In genomic region chr9:29610867-29611266, GRCm38 (mm10) we compare ENCODE assay signal across 15 mouse cellular contexts.
DNase-seq lines count a peak whose midpoint lies in the region; ATAC-seq lines count a peak whose summit lies in the region.
"Had no signal": no experiment of that assay in that cellular context is flagged by ENCODE, and none has a peak within 500 bp of the region (broad histone marks: within the 10 kb centered on the region; RNA-seq: fewer than 3 reads in every experiment).

No protein-coding gene starts in this region.

- H3K27ac ChIP-seq in embryonic facial prominence, embryonic 11.5 days (replicated peaks; ENCODE audit: low read depth, low read length): no peak overlapping the region
- H3K27ac ChIP-seq in embryonic facial prominence, embryonic 10.5 days (replicated peaks): no peak overlapping the region
- H3K27ac ChIP-seq: heart, adult 2 months; liver, embryonic 14.5 days had no signal

- H3K4me1 ChIP-seq in embryonic facial prominence, embryonic 11.5 days (ENCODE audit: control insufficient read depth, insufficient read depth, low read length): no peaks in the 10 kb centered on the region
- H3K4me1 ChIP-seq in embryonic facial prominence, embryonic 10.5 days: peaks cover 15% of the 10 kb centered on the region; the same call in 1 of the 2 replicates

- no peak overlapping the region for H3K9ac ChIP-seq in embryonic facial prominence, embryonic 11.5 days (replicated peaks; ENCODE audit: low read length)
- H3K9ac ChIP-seq: liver, embryonic 14.5 days had no signal

- no peak for ATAC-seq in embryonic facial prominence, embryonic 11.5 days (replicated peaks; ENCODE audit: insufficient number of reproducible peaks, low FRiP score, low TSS enrichment, low read depth)
- ATAC-seq: Patski had no signal

- no peak overlapping the region for H3K4me3 ChIP-seq in embryonic facial prominence, embryonic 11.5 days (ENCODE audit: low read depth, low read length)
- H3K4me3 ChIP-seq in embryonic facial prominence, embryonic 10.5 days: no peak overlapping the region
- H3K4me3 ChIP-seq: heart, adult 2 months; myocyte had no signal

- WGBS in embryonic facial prominence, embryonic 11.5 days: 50% methylated on average over 2 of the region's 2 CpGs
- WGBS in embryonic facial prominence, embryonic 10.5 days: 69% methylated on average over 2 of the region's 2 CpGs

- no peaks in the 10 kb centered on the region for H3K36me3 ChIP-seq in embryonic facial prominence, embryonic 11.5 days (replicated peaks; ENCODE audit: control insufficient read depth, insufficient read depth, low read depth, low read length)
- H3K36me3 ChIP-seq in embryonic facial prominence, embryonic 10.5 days (replicated peaks): no peaks in the 10 kb centered on the region

- peak; percentile 4 for DNase-seq in embryonic facial prominence, embryonic 11.5 days (ENCODE audit: low spot score)
- DNase-seq in embryonic facial prominence, embryonic 10.5 days (ENCODE audit: low spot score): no peak
- peak; percentile 54 to 74 for DNase-seq in layer of hippocampus, adult 18-20 months (ENCODE audit: low spot score in 2 of 2)
- DNase-seq in layer of hippocampus, postnatal 25 days (ENCODE audit: extremely low spot score in 1 of 2, low spot score in 1 of 2): no peak
- DNase-seq in brain, adult 2 months (ENCODE audit: low read depth, low spot score): peak; percentile 79
- peak; percentile 67 for DNase-seq in layer of hippocampus, adult 9-11 months
- no peak for DNase-seq in ovary, postnatal 10 days (ENCODE audit: low spot score)
- DNase-seq in gastrocnemius, postnatal 25 days: no peak
- DNase-seq: adrenal gland, postnatal 25 days; heart, adult 2 months; retina, postnatal 1 day; thymus, postnatal 4 days had no signal

- no peak overlapping the region for H3K4me2 ChIP-seq in embryonic facial prominence, embryonic 11.5 days (ENCODE audit: low read depth, low read length)

- H3K9me3 ChIP-seq in embryonic facial prominence, embryonic 11.5 days (replicated peaks; ENCODE audit: control insufficient read depth, low read length): no peaks in the 10 kb centered on the region
- no peaks in the 10 kb centered on the region for H3K9me3 ChIP-seq in embryonic facial prominence, embryonic 10.5 days

- H3K27me3 ChIP-seq in embryonic facial prominence, embryonic 11.5 days (ENCODE audit: control insufficient read depth, insufficient read depth, low read length): no peaks in the 10 kb centered on the region
- no peaks in the 10 kb centered on the region for H3K27me3 ChIP-seq in embryonic facial prominence, embryonic 10.5 days (replicated peaks; ENCODE audit: low read depth, poor library complexity, severe bottlenecking)

Comparison
In these comparisons a context has a peak if more than half of its experiments do, and no peak if none do; other contexts are left out.
1. DNase-seq: peak in embryonic facial prominence, embryonic 11.5 days (single experiment), layer of hippocampus, adult 18-20 months (2 of 2), brain, adult 2 months (single experiment) and layer of hippocampus, adult 9-11 months (single experiment); none in embryonic facial prominence, embryonic 10.5 days (single experiment), layer of hippocampus, postnatal 25 days (0 of 2), ovary, postnatal 10 days (single experiment) and gastrocnemius, postnatal 25 days (single experiment).